Mouse (Mus musculus): ENCODE results near the gene Tmem101.

Gene Tmem101

DNA sequence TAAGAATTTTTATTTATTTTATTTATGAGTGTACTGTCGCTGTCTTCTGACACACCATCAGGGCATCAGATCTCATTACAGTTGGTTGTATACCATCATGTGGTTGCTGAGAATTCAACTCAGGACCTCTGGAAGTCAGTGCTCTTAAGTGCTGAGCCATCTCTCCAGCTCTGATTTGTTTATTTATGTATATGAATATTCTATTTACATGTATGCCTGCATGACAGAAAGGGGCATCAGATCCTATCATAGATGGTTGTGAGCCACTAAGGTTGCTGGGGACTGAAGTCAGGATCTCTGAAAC is 534 bp upstream of the Tmem101 start:
- no peak for DNase-seq (ENCODE audit: low spot score in 2 of 2)

- no peak for DNase-seq (ENCODE audit: low spot score in 2 of 2)
Measured at GRCm38 (mm10) chr11:102147213-102147989, 8.8 kb downstream of the Tmem101 start.

DNA sequence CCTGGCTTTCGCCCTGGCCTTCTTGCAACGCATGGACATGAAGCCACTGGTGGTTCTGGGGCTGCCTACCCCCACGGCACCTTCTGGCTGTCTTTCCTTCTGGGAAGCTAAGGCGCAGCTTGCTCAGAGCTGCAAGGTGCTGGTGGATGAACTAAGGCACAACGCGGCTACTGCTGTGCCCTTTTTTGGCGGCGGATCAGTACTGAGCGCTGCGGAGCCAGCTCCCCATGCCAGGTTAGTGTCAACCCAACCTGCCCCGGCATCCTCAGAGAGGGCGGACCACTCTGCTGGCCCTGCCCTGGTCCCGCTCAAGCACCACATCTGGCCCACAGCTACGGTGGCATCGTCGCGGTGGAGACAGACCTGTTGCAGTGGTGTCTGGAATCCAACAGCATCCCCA is 9.7 kb downstream of the Tmem101 start:
- no peak for DNase-seq (ENCODE audit: low spot score in 2 of 2)

- DNase-seq (ENCODE audit: low spot score in 2 of 2) = no peak
Measured at GRCm38 (mm10) chr11:102146005-102146404, 10.2 kb downstream of the Tmem101 start.

- DNase-seq (ENCODE audit: low spot score in 2 of 2) = no peak
Measured at GRCm38 (mm10) chr11:102145471-102146001, 10.7 kb downstream of the Tmem101 start, which contains the start of gene Nags. Nags (plus strand) TSS chr11:102145513.

DNA sequence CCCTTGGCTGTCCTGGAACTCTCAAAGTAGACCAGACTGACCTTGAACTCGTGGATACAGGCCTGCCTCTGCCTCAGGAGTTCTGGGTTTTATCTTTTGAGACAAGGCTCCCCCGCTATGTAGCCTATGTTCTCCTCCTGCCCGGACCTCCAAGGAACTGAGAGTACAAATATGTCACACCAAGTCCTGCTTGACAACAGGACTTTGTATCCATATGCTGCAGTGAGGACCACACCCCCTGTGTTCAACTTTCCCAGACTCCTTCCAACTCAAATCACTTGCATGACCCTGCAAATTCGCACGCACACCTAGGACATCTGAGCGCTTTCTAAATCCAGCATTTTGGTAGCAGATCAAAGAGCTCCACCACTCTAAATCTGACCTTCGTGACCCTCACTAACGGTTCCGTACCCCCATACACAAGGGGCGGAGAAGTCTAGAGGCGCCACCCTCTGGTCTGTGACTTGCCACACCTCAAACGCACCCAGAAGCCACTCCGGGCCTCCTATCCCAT is 11.2 kb downstream of the Tmem101 start:
- DNase-seq (ENCODE audit: low spot score in 2 of 2) = no peak

DNA sequence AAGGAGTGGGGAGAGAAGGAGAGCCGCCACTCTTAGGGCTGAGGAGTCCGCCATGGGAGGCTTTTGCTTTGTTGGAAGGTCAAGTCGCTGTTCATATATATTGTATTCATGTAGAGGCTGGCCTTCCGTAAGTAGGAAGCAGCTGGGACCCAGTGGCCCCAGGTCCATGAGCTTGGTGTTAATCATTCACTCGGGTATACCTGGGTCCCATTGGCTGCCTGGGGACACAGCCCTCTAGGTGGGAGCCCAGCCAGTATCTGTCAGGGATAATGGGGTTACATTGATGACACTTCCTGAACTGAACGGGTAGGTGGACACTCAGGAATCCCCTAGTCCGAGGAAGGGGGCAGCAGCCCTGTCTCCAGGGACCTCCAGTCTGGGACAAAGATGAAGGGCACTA is 13.8 kb downstream of the Tmem101 start:
- no peak for DNase-seq (ENCODE audit: low spot score in 2 of 2)

DNA sequence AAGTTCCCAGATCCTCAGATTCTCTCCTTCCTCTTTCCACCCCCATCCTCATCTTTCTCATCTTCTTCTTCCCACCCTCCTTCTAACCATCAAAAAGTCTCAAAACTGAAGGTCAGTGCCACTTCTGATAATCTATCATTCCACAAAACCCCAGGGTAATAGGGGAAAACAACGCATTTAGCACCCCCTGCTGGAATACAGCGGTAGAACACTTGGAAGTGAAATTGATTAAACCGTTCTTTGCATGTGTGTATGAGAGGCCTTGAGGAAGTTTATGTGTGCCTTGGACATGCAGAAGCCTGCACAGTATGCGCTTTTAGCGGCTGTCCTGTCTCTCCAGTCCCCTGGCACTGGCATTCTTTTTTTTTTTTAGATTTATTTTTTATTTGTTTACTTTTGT is 15.7 kb downstream of the Tmem101 start:
- peak in 1 of 2 experiments; percentile 66 for DNase-seq (ENCODE audit: low spot score in 2 of 2)

GRCm38 (mm10) chr11:102138447-102138740 is 17.8 kb downstream of the Tmem101 start:
- DNase-seq (ENCODE audit: low spot score in 2 of 2) = peak; percentile 78

DNA sequence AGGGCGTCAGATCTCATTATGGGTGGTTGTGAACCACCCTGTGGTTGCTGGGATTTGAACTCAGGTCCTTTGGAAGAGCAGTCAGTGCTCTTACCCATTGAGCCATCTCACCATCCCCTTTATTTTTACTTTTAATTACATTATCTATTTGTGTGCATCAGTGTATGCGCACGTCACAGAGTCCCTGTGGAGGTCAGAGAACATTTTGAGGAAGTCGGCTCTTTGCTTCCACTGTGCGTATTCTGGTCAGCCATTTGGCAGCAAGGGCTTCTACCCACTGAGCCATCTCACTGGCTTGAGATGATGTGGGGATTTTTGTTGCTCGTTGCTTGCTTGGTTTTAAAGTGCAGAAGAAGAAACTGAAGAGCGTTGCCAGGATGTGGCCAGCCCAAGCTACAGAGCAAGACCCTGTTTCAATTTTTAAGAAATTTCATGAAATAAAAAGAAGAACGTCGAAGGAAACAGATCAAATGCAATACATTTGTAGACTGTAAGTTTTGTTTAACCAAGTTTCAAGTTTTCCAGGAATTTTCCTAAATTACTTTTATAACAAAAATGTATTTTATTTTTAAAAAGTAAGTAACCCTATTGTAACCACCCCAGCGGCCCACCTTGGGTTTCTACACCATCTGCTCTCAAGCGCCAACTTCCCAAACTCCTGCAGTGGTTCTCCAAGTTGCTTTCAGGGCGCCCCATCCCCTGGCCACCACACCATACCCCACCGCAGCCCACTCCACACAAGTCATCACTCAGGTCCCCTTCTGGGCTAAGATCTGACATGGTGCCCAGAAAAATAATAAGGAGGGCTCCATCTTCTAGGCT is 18.4 kb downstream of the Tmem101 start:
- no peak for DNase-seq (ENCODE audit: low spot score in 2 of 2)

GRCm38 (mm10) chr11:102134516-102134915 is 21.7 kb downstream of the Tmem101 start:
- DNase-seq (ENCODE audit: low spot score in 2 of 2) = no peak

- DNase-seq (ENCODE audit: low spot score in 2 of 2) = no peak
Measured at GRCm38 (mm10) chr11:102117386-102117785, 38.8 kb downstream of the Tmem101 start.

DNA sequence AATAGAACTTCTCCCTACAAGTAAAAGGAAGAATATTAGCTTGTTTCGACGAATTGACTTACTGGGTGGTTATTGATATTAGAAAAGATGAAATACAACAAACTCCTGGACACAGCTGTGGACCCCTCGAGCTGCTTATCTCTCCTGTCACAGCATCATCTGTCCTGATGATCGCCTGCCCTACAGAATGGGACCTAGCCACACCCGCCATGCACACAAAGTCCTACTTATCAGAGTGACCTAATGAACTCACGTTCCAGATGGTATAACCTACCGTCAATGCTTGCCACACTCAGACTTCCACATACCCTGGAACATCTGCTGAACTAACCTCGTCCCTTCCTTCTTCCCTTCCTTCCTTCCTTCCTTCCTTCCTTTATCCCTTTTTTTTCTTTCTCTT is 40.0 kb downstream of the Tmem101 start:
- no peak for DNase-seq (ENCODE audit: low spot score in 2 of 2)

DNA sequence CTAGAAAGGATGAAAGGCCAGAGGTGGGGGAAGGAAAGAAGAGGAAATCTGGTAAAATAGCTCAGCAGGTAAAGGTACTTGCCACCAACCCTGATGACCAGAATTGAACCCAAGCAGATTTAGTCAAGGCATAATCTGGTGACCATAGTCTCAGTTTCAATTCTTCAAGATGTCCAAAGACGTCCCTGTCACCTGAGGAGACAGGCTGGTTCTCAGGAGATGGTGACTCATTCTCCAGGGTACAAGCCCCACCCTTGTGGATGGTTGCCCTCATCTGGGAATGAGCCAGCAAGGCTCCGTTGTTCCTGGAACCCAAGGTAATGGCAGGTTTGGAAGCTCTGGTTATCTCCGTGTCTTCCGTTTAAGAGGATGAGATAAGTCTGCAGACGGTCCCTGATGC is 44.6 kb downstream of the Tmem101 start:
- no peak for DNase-seq (ENCODE audit: low spot score in 2 of 2)

GRCm38 (mm10) chr11:102107732-102108131 is 48.5 kb downstream of the Tmem101 start, which contains the start of gene Pyy:
Pyy (minus strand) TSS chr11:102107832.
- DNase-seq (ENCODE audit: low spot score in 2 of 2) = no peak

DNA sequence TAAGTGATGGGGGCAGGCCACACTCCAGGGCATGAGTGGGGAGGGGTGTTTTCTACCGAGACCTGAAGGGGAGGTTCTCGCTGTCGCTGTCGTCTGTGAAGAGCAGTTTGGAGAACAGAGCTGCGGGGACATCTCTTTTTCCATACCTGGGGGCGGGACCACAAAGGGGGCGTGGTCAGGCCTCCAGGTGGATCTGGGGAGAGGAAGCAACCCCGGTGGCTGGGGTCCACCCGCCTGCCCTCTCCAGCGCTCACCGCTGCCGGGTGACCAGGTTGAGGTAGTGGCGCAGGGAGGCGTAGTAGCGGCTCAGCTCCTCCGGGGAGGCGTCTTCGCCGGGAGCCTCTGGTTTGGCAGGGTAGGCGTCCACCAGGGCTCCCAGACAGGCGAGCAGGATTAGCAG is 49.3 kb downstream of the Tmem101 start:
- no peak for DNase-seq (ENCODE audit: low spot score in 2 of 2)
